Mouse (Mus musculus) hindbrain, postnatal 0 days (tissue): ENCODE data around the gene Mri1. TPM values are rescaled to one million over a fixed set of nuclear protein-coding genes. Genes with fewer than 3 reads are reported as not detected.
A peak's percentile ranks its signal among the peaks of the same experiment; 100 is the strongest.

Experiments
- ATAC-seq: fragments of 200-750 bp; cut with Nextera tagmentation; 2 replicates; pipeline ENCODE4 v1.8.0; 2017; ENCODE audit warnings: mild to moderate bottlenecking, moderate TSS enrichment, moderate library complexity
- DNase-seq: peaks from one replicate; pipeline ENCODE4 v3.0.0-alpha.2; 2015; ENCODE audit warnings: low spot score
- H3K27ac ChIP-seq: fragments of 300-500 bp; sonication (generic); 2 replicates; pipeline ENCODE4 v1.5.1; 2014; ENCODE audit warnings: mild to moderate bottlenecking
- H3K27me3 ChIP-seq: fragments of 300-500 bp; sonication (generic); 2 replicates; pipeline ENCODE4 v1.6.1; 2014; ENCODE audit warnings: low read length, mixed read lengths; ENCODE audit not compliant: insufficient read depth
- H3K36me3 ChIP-seq: fragments of 300-500 bp; sonication (generic); 2 replicates; pipeline ENCODE4 v1.6.1; 2014; ENCODE audit warnings: low read length, mixed read lengths; ENCODE audit not compliant: insufficient read depth
- H3K4me1 ChIP-seq: fragments of 300-500 bp; sonication (generic); 2 replicates; pipeline ENCODE4 v1.6.1; 2014; ENCODE audit warnings: antibody characterized with exemption, low read length, mixed read lengths; ENCODE audit not compliant: insufficient read depth
- H3K4me2 ChIP-seq: fragments of 300-500 bp; sonication (generic); 2 replicates; pipeline ENCODE4 v1.6.1; 2014; ENCODE audit warnings: low read depth, mild to moderate bottlenecking, low read length, moderate library complexity, mixed read lengths
- H3K4me3 ChIP-seq: fragments of 300-500 bp; sonication (generic); 2 replicates; pipeline ENCODE4 v1.5.1; 2014; ENCODE audit warnings: low read length
- H3K9ac ChIP-seq: fragments of 300-500 bp; sonication (generic); replicated peaks from 2 replicates; pipeline ENCODE4 v1.6.1; 2014; ENCODE audit warnings: mild to moderate bottlenecking, low read length, moderate library complexity, mixed read lengths
- H3K9me3 ChIP-seq: fragments of 300-500 bp; sonication (generic); 2 replicates; pipeline ENCODE4 v1.6.1; 2016; ENCODE audit warnings: low read length, mixed read lengths
- CTCF ChIP-seq: IDR thresholded peaks from 2 replicates; pipeline ENCODE4 v1.5.1; 2016; ENCODE audit warnings: antibody characterized with exemption, control low read depth, low read depth
- WGBS: fragments of 180-500 bp; shearing (Covaris S2); extraction: QIAGEN DNeasy Blood & Tissue Kit; methylation state at CpG from one replicate; pipeline ENCODE4 v1.1.7; 2014; 5-methylcytosine and 5-hydroxymethylcytosine counted together
- polyA plus RNA-seq: library from polyadenylated mRNA; unstranded; fragments of >200 nt; fragmentation: Nextera tagmentation; extraction: Ambion mirVana; gene quantifications from 2 replicates; pipeline ENCODE4 v1.2.1, GENCODE M21; 2015
- total RNA-seq: library from RNA; depleted of rRNA; stranded (reverse); fragments of >200 nt; gene quantifications from 2 replicates; pipeline ENCODE4 v1.2.3, GENCODE M21; 2014

The Mri1 gene
- total and polyA plus RNA-seq, 2 experiments from 2014 or later, result 41.6 to 71.6 TPM

DNA sequence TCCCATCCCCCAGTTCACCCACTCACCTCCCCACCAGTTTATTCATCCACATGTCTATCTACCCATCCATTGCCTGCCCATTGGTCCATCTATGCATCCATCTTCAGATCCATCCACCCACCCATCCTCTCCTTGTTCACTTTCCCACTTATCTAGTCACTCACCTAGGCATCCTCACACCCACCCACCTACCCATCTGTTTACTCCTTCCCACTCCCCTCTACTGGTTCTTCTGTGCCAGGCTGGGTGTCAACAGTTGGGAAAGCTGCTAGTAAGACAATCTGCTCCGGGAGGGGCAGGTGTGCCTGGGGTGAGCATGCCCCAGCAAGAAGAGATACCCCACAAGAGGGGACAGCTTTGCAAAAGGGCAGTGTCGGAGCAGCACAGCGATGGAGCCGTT, 4.0 kb upstream of the Mri1 start:
- Histone ChIP-seq H3K27me3 (no peaks in the 10 kb centered on the region), H3K36me3 (peaks cover 75% of the 10 kb centered on the region), H3K9me3 (no peaks in the 10 kb centered on the region), H3K4me3 (no peak overlapping the region), H3K9ac (no peak overlapping the region), H3K27ac (no peak overlapping the region), H3K4me1 (peaks cover 8% of the 10 kb centered on the region; the same call in 1 of the 2 replicates), H3K4me2 (no peak overlapping the region)
- ATAC-seq (no peak), DNase-seq (no peak)
- 95% methylated on average over 4 of the region's 4 CpGs for WGBS
- no peak for TF ChIP-seq CTCF

GRCm38 (mm10) chr8:84256458-84256821, 686 bp downstream of the Mri1 start:
- H3K4me3 ChIP-seq, result peak overlapping the region; percentile 77
- ATAC-seq (peak; percentile 38), DNase-seq (peak; percentile 52)
- H3K4me1 ChIP-seq, result peaks cover 10% of the 10 kb centered on the region; the same call in 1 of the 2 replicates
- H3K27me3 ChIP-seq, result no peaks in the 10 kb centered on the region
- H3K9me3 ChIP-seq, result no peaks in the 10 kb centered on the region
- 16% methylated on average over 6 of the region's 6 CpGs for WGBS
- peak overlapping the region; percentile 98 for H3K4me2 ChIP-seq
- peak overlapping the region; percentile 80 for H3K9ac ChIP-seq
- H3K36me3 ChIP-seq, result peaks cover 51% of the 10 kb centered on the region
- TF ChIP-seq CTCF, result no peak
- H3K27ac ChIP-seq, result peak overlapping the region; percentile 95

- peak; percentile 37; the same call in 1 of the 2 replicates for TF ChIP-seq CTCF
- ATAC-seq, result no peak
- H3K27ac ChIP-seq, result peak overlapping the region; percentile 95; the same call in 1 of the 2 replicates
- H3K27me3 ChIP-seq, result no peaks in the 10 kb centered on the region
- peaks cover 10% of the 10 kb centered on the region; the same call in 1 of the 2 replicates for H3K4me1 ChIP-seq
- no peak for DNase-seq
- H3K36me3 ChIP-seq, result peaks cover 49% of the 10 kb centered on the region
- WGBS, result 83% methylated on average over 3 of the region's 3 CpGs
- peak overlapping the region; percentile 98 for H3K4me2 ChIP-seq
- no peak overlapping the region for H3K9ac ChIP-seq
- peak overlapping the region; percentile 77 for H3K4me3 ChIP-seq
- H3K9me3 ChIP-seq, result no peaks in the 10 kb centered on the region
These were observed 1.3 kb downstream of the Mri1 start for GRCm38 (mm10) chr8:84255858-84256257.

DNA sequence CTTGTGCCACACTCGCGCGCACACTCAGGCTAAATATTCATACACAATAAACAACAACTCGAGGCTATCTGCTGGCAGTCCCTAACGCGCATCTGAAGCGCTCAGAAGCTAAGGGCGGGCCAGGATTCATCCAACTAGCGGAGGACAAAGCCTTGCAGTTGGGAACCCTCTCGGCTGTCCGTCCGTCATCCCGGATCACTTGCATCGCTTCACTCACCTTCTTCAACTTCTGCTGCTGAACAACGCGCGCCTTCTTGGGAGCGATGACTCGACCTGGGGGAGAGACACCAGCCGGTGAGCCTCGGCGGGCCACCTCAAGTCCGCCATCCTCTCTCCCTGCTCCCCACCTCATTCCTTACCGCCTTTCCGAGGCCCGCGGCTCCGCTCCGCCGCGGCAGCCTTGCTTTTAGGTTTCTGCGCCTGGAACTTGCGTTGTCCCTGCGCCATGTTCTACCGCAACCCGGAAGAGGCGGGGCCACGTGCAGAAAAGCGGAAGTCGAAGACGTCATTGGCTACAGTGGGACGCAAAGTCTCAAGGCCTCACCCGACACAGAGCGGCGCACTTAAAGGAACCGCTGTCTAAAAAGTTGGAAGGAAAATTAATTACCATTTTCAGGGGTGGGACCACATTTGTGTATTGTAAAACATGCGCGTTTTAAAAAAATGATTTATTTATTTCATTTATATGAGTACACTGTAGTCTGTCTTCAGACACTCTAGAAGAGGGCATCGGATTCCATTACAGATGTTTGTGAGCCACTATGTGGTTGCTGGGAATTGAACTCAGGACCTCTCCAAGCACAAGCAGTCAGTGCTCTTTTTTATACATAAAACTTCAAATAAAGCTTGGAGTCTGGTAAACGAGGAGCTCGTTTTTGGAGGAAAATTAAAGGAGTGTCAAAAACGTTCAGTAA, 7.6 kb downstream of the Mri1 start, which contains the start of gene D8Ertd738e:
D8Ertd738e (minus strand) TSS at position 463 of the 914 bp plus-strand sequence.
- H3K27ac ChIP-seq, result peak within 1 kb of the TSS; percentile 84
- H3K4me3 ChIP-seq, result peak within 1 kb of the TSS; percentile 96
- no peaks in the 10 kb centered on the region for H3K4me1 ChIP-seq
- peak within 1 kb of the TSS; percentile 87 for H3K4me2 ChIP-seq
- H3K27me3 ChIP-seq, result no peaks in the 10 kb centered on the region
- DNase-seq (peak; percentile 96), ATAC-seq (peak; percentile 93)
- TF ChIP-seq CTCF, result no peak
- peaks cover 44% of the 10 kb centered on the region for H3K36me3 ChIP-seq
- WGBS, result 4% methylated on average over 52 of the region's 52 CpGs
- no peaks in the 10 kb centered on the region for H3K9me3 ChIP-seq
- peak within 1 kb of the TSS; percentile 79 for H3K9ac ChIP-seq

- 27% methylated on average over 2 of the region's 2 CpGs for WGBS
- Histone ChIP-seq H3K4me1 (no peaks in the 10 kb centered on the region), H3K27ac (no peak overlapping the region), H3K4me2 (no peak overlapping the region), H3K4me3 (no peak overlapping the region), H3K9me3 (no peaks in the 10 kb centered on the region), H3K27me3 (no peaks in the 10 kb centered on the region), H3K36me3 (peaks cover 23% of the 10 kb centered on the region), H3K9ac (no peak overlapping the region)
- TF ChIP-seq CTCF, result no peak
- ATAC-seq (no peak), DNase-seq (peak; percentile 49)
These were observed 15.3 kb downstream of the Mri1 start for GRCm38 (mm10) chr8:84241821-84242220.

DNA sequence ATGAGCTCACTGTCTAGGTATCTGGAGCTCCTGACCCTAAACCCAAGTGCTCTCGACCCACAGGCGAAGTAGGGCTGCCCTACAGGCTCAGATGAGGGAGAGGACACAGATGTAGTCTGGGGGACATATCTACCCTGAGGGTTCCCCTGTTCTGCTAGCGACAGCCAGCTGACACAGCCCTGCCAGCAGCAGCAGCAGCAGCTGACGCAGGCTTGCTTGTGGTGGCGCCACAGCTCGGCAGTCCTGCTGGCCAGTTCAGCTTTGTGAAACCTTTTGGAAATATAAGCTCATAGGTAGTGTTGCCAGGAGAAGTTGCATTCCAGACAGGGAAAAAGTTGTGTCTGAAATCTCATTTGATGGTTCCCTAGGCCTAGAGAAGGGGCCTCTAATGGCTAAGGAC, 16.0 kb downstream of the Mri1 start:
- no peak overlapping the region for H3K4me3 ChIP-seq
- H3K9me3 ChIP-seq, result no peaks in the 10 kb centered on the region
- no peak overlapping the region for H3K27ac ChIP-seq
- peaks cover 16% of the 10 kb centered on the region for H3K36me3 ChIP-seq
- no peaks in the 10 kb centered on the region for H3K4me1 ChIP-seq
- ATAC-seq (no peak), DNase-seq (no peak)
- H3K27me3 ChIP-seq, result no peaks in the 10 kb centered on the region
- no peak overlapping the region for H3K9ac ChIP-seq
- H3K4me2 ChIP-seq, result no peak overlapping the region
- WGBS, result 45% methylated on average over 6 of the region's 6 CpGs
- TF ChIP-seq CTCF, result no peak
